Mouse (Mus musculus) neural tube, embryonic 13.5 days (tissue): ENCODE results near the gene Klhl2. TPM values are rescaled to one million over a fixed set of nuclear protein-coding genes. Genes with fewer than 3 reads are reported as not detected.

ENCODE experiments used
- ATAC-seq: fragments of 200-750 bp; cut with Nextera tagmentation; 2 replicates; pipeline ENCODE4 v1.8.0; 2017; ENCODE audit warnings: low read depth, mild to moderate bottlenecking, moderate TSS enrichment, moderate library complexity
- H3K27ac ChIP-seq: fragments of 300-500 bp; sonication (generic); replicated peaks from 2 replicates; pipeline ENCODE4 v1.5.1; 2015; ENCODE audit warnings: moderate library complexity, mild to moderate bottlenecking, inconsistent platforms
- H3K27me3 ChIP-seq: fragments of 300-500 bp; sonication (generic); 2 replicates; pipeline ENCODE4 v1.6.1; 2015; ENCODE audit warnings: mild to moderate bottlenecking, inconsistent platforms
- H3K36me3 ChIP-seq: fragments of 300-500 bp; sonication (generic); 2 replicates; pipeline ENCODE4 v1.6.1; 2015; ENCODE audit warnings: mild to moderate bottlenecking, inconsistent platforms
- H3K4me1 ChIP-seq: fragments of 300-500 bp; sonication (generic); replicated peaks from 2 replicates; pipeline ENCODE4 v1.6.1; 2015; ENCODE audit warnings: inconsistent platforms
- H3K4me2 ChIP-seq: fragments of 300-500 bp; sonication (generic); 2 replicates; pipeline ENCODE4 v1.6.1; 2015; ENCODE audit warnings: inconsistent platforms, mild to moderate bottlenecking, moderate library complexity
- H3K4me3 ChIP-seq: fragments of 300-500 bp; sonication (generic); 2 replicates; pipeline ENCODE4 v1.5.1; 2015; ENCODE audit warnings: mild to moderate bottlenecking, inconsistent platforms
- H3K9ac ChIP-seq: fragments of 300-500 bp; sonication (generic); 2 replicates; pipeline ENCODE4 v1.6.1; 2015; ENCODE audit warnings: moderate library complexity, mild to moderate bottlenecking, inconsistent platforms
- H3K9me3 ChIP-seq: fragments of 300-500 bp; sonication (generic); 2 replicates; pipeline ENCODE4 v1.6.1; 2016; ENCODE audit warnings: inconsistent platforms
- WGBS: fragments of 180-500 bp; shearing (Covaris S2); methylation state at CpG from one replicate; pipeline ENCODE4 v1.1.7; 2015; 5-methylcytosine and 5-hydroxymethylcytosine counted together
- polyA plus RNA-seq: library from polyadenylated mRNA; unstranded; fragments of >200 nt; fragmentation: Nextera tagmentation; extraction: Ambion mirVana; gene quantifications from 2 replicates; pipeline ENCODE4 v1.2.1, GENCODE M21; 2015

Klhl2 gene
- polyA plus RNA-seq, 1 experiment from 2014 or later = 32.3 TPM

- Histone ChIP-seq H3K4me3 (no peak overlapping the region), H3K27ac (no peak overlapping the region), H3K4me1 (peaks cover 8% of the 10 kb centered on the region), H3K9me3 (no peaks in the 10 kb centered on the region), H3K36me3 (peaks cover 37% of the 10 kb centered on the region), H3K4me2 (no peak overlapping the region), H3K27me3 (no peaks in the 10 kb centered on the region), H3K9ac (no peak overlapping the region)
- 90% methylated on average over 15 of the region's 15 CpGs for WGBS
- ATAC-seq = no peak
Measured at GRCm38 (mm10) chr8:64757956-64758355, 91.9 kb downstream of the Klhl2 start.

GRCm38 (mm10) chr8:64746215-64747058 is 103.4 kb downstream of the Klhl2 start:
- Histone ChIP-seq H3K4me2 (no peak overlapping the region), H3K27me3 (no peaks in the 10 kb centered on the region), H3K27ac (no peak overlapping the region), H3K36me3 (peaks cover 37% of the 10 kb centered on the region), H3K4me3 (no peak overlapping the region), H3K9ac (no peak overlapping the region), H3K4me1 (no peaks in the 10 kb centered on the region), H3K9me3 (no peaks in the 10 kb centered on the region)
- 92% methylated on average over 10 of the region's 10 CpGs for WGBS
- no peak for ATAC-seq

- H3K36me3 ChIP-seq = peaks cover 9% of the 10 kb centered on the region; the same call in 1 of the 2 replicates
- H3K9me3 ChIP-seq = no peaks in the 10 kb centered on the region
- WGBS = 92% methylated on average over 13 of the region's 13 CpGs
- no peak for ATAC-seq
- H3K4me2 ChIP-seq = no peak overlapping the region
- H3K9ac ChIP-seq = no peak overlapping the region
- H3K27me3 ChIP-seq = no peaks in the 10 kb centered on the region
- no peak overlapping the region for H3K4me3 ChIP-seq
- H3K4me1 ChIP-seq = no peaks in the 10 kb centered on the region
- no peak overlapping the region for H3K27ac ChIP-seq
Measured at GRCm38 (mm10) chr8:64740547-64741211, 109.1 kb downstream of the Klhl2 start.

GRCm38 (mm10) chr8:64738916-64739315 is 110.9 kb downstream of the Klhl2 start:
- Histone ChIP-seq H3K4me2 (no peak overlapping the region), H3K27ac (no peak overlapping the region), H3K27me3 (no peaks in the 10 kb centered on the region), H3K4me3 (no peak overlapping the region), H3K4me1 (no peaks in the 10 kb centered on the region), H3K36me3 (peaks cover 9% of the 10 kb centered on the region; the same call in 1 of the 2 replicates), H3K9me3 (no peaks in the 10 kb centered on the region), H3K9ac (no peak overlapping the region)
- WGBS = 77% methylated on average over 1 of the region's 1 CpGs
- no peak for ATAC-seq

GRCm38 (mm10) chr8:64736767-64737323 is 113.0 kb downstream of the Klhl2 start:
- 86% methylated on average over 3 of the region's 3 CpGs for WGBS

GRCm38 (mm10) chr8:64735161-64735560 is 114.7 kb downstream of the Klhl2 start:
- 91% methylated on average over 8 of the region's 8 CpGs for WGBS
- Histone ChIP-seq H3K27me3 (no peaks in the 10 kb centered on the region), H3K9me3 (no peaks in the 10 kb centered on the region), H3K4me2 (no peak overlapping the region), H3K4me3 (no peak overlapping the region), H3K9ac (no peak overlapping the region), H3K4me1 (peaks cover 28% of the 10 kb centered on the region), H3K36me3 (peaks cover 16% of the 10 kb centered on the region), H3K27ac (peak overlapping the region; percentile 4; the same call in 1 of the 2 replicates)
- ATAC-seq = no peak

More at GRCm38 (mm10) chr8:64736767-64737323, 113.0 kb downstream of the Klhl2 start:
- Histone ChIP-seq H3K27ac (no peak overlapping the region), H3K27me3 (no peaks in the 10 kb centered on the region), H3K36me3 (peaks cover 7% of the 10 kb centered on the region; the same call in 1 of the 2 replicates), H3K4me2 (no peak overlapping the region), H3K4me3 (no peak overlapping the region), H3K4me1 (peaks cover 12% of the 10 kb centered on the region), H3K9ac (no peak overlapping the region), H3K9me3 (no peaks in the 10 kb centered on the region)
- no peak for ATAC-seq

GRCm38 (mm10) chr8:64733271-64733943 is 116.4 kb downstream of the Klhl2 start, which contains the start of gene Msmo1:
TSS of gene Msmo1 (minus strand) at chr8:64733792.
- Histone ChIP-seq H3K9ac (peak within 1 kb of the TSS; percentile 76), H3K27ac (peak within 1 kb of the TSS; percentile 89), H3K4me3 (peak within 1 kb of the TSS; percentile 72), H3K9me3 (no peaks in the 10 kb centered on the region), H3K4me2 (peak within 1 kb of the TSS; percentile 83), H3K4me1 (peaks cover 44% of the 10 kb centered on the region), H3K27me3 (no peaks in the 10 kb centered on the region), H3K36me3 (peaks cover 24% of the 10 kb centered on the region)
- peak; percentile 99 for ATAC-seq
- WGBS = under 1% methylated on average over 60 of the region's 60 CpGs

- Histone ChIP-seq H3K36me3 (peaks cover 29% of the 10 kb centered on the region), H3K9ac (peak overlapping the region; percentile 76), H3K4me2 (peak overlapping the region; percentile 83), H3K27ac (peak overlapping the region; percentile 89; the same call in 1 of the 2 replicates), H3K4me1 (peaks cover 52% of the 10 kb centered on the region), H3K27me3 (no peaks in the 10 kb centered on the region), H3K4me3 (peak overlapping the region; percentile 72), H3K9me3 (no peaks in the 10 kb centered on the region)
- WGBS = 11% methylated on average over 9 of the region's 9 CpGs
- no peak for ATAC-seq
Measured at GRCm38 (mm10) chr8:64732596-64732995, 117.2 kb downstream of the Klhl2 start.

GRCm38 (mm10) chr8:64728156-64728555 is 121.7 kb downstream of the Klhl2 start:
- WGBS = 93% methylated on average over 7 of the region's 7 CpGs
- H3K27ac ChIP-seq = no peak overlapping the region
- H3K4me2 ChIP-seq = no peak overlapping the region
- H3K4me3 ChIP-seq = no peak overlapping the region
- peaks cover 68% of the 10 kb centered on the region for H3K36me3 ChIP-seq
- H3K9ac ChIP-seq = no peak overlapping the region
- no peaks in the 10 kb centered on the region for H3K27me3 ChIP-seq
- H3K4me1 ChIP-seq = peaks cover 63% of the 10 kb centered on the region
- H3K9me3 ChIP-seq = no peaks in the 10 kb centered on the region
- no peak for ATAC-seq

- Histone ChIP-seq H3K36me3 (peaks cover 83% of the 10 kb centered on the region), H3K4me3 (no peak overlapping the region), H3K4me2 (no peak overlapping the region), H3K4me1 (peaks cover 46% of the 10 kb centered on the region), H3K27ac (no peak overlapping the region), H3K9ac (no peak overlapping the region), H3K9me3 (no peaks in the 10 kb centered on the region), H3K27me3 (no peaks in the 10 kb centered on the region)
- no peak for ATAC-seq
- WGBS = 92% methylated on average over 4 of the region's 4 CpGs
Measured at GRCm38 (mm10) chr8:64726190-64726695, 123.6 kb downstream of the Klhl2 start.

GRCm38 (mm10) chr8:64723206-64723605 is 126.6 kb downstream of the Klhl2 start:
- Histone ChIP-seq H3K9me3 (no peaks in the 10 kb centered on the region), H3K4me3 (no peak overlapping the region), H3K27ac (no peak overlapping the region), H3K9ac (no peak overlapping the region), H3K4me1 (peaks cover 17% of the 10 kb centered on the region; the same call in 1 of the 2 replicates), H3K36me3 (peaks cover 87% of the 10 kb centered on the region), H3K4me2 (no peak overlapping the region), H3K27me3 (no peaks in the 10 kb centered on the region)
- no peak for ATAC-seq
- 99% methylated on average over 2 of the region's 2 CpGs for WGBS
